Mouse (Mus musculus): Measurements from ENCODE around the gene Znrd1as.

The Znrd1as gene

GRCm38 (mm10) chr17:37002364-37003330, 44.3 kb downstream of the Znrd1as start:
- no peak for TF ChIP-seq GATA4 (IDR thresholded peaks at IDR 0.05; ENCODE audit: insufficient replicate concordance, low read length)

GRCm38 (mm10) chr17:37003366-37003765, 45.0 kb downstream of the Znrd1as start:
- TF ChIP-seq GATA4 (IDR thresholded peaks at IDR 0.05; ENCODE audit: insufficient replicate concordance, low read length), result no peak

GRCm38 (mm10) chr17:37008161-37008560, 49.8 kb downstream of the Znrd1as start:
- TF ChIP-seq GATA4 (IDR thresholded peaks at IDR 0.05; ENCODE audit: insufficient replicate concordance, low read length), result no peak

- TF ChIP-seq GATA4 (IDR thresholded peaks at IDR 0.05; ENCODE audit: insufficient replicate concordance, low read length), result no peak
These were observed 51.2 kb downstream of the Znrd1as start for GRCm38 (mm10) chr17:37009460-37010042.

- no peak for TF ChIP-seq GATA4 (IDR thresholded peaks at IDR 0.05; ENCODE audit: insufficient replicate concordance, low read length)
These were observed 53.3 kb downstream of the Znrd1as start for GRCm38 (mm10) chr17:37011719-37012118.

- TF ChIP-seq GATA4 (IDR thresholded peaks at IDR 0.05; ENCODE audit: insufficient replicate concordance, low read length), result no peak
These were observed 53.7 kb downstream of the Znrd1as start for GRCm38 (mm10) chr17:37012141-37012540.

All from liver, adult (tissue).